Mouse (Mus musculus) lung, embryonic 15.5 days (tissue): Measurements from ENCODE around the gene Eif4a1. TPM values are rescaled to one million over a fixed set of nuclear protein-coding genes. Genes with fewer than 3 reads are reported as not detected.

Experiments
- ATAC-seq: fragments of 200-750 bp; cut with Nextera tagmentation; 2 replicates; pipeline ENCODE4 v1.8.0; 2017; ENCODE audit warnings: moderate number of reproducible peaks, borderline replicate concordance; ENCODE audit not compliant: low FRiP score, low TSS enrichment; ENCODE audit errors: extremely low read depth
- H3K27ac ChIP-seq: fragments of 300-500 bp; sonication (generic); 2 replicates; pipeline ENCODE4 v1.5.1; 2015; ENCODE audit warnings: moderate library complexity, mild to moderate bottlenecking, inconsistent platforms
- H3K27me3 ChIP-seq: fragments of 300-500 bp; sonication (generic); 2 replicates; pipeline ENCODE4 v1.6.1; 2015; ENCODE audit warnings: inconsistent platforms
- H3K36me3 ChIP-seq: fragments of 300-500 bp; sonication (generic); 2 replicates; pipeline ENCODE4 v1.6.1; 2015; ENCODE audit warnings: inconsistent platforms
- H3K4me1 ChIP-seq: fragments of 300-500 bp; sonication (generic); 2 replicates; pipeline ENCODE4 v1.6.1; 2015; ENCODE audit warnings: inconsistent platforms
- H3K4me2 ChIP-seq: fragments of 300-500 bp; sonication (generic); 2 replicates; pipeline ENCODE4 v1.6.1; 2015; ENCODE audit warnings: inconsistent platforms, mild to moderate bottlenecking, moderate library complexity
- H3K4me3 ChIP-seq: fragments of 300-500 bp; sonication (generic); 2 replicates; pipeline ENCODE4 v1.5.1; 2015; ENCODE audit warnings: mild to moderate bottlenecking, inconsistent platforms
- H3K9ac ChIP-seq: fragments of 300-500 bp; sonication (generic); 2 replicates; pipeline ENCODE4 v1.6.1; 2015; ENCODE audit warnings: inconsistent platforms
- H3K9me3 ChIP-seq: fragments of 300-500 bp; sonication (generic); 2 replicates; pipeline ENCODE4 v1.6.1; 2016; ENCODE audit warnings: inconsistent platforms
- WGBS: fragments of 180-500 bp; shearing (Covaris S2); methylation state at CpG from one replicate; pipeline ENCODE4 v1.1.7; 2015; 5-methylcytosine and 5-hydroxymethylcytosine counted together
- polyA plus RNA-seq: library from polyadenylated mRNA; unstranded; fragments of >200 nt; fragmentation: Nextera tagmentation; extraction: Ambion mirVana; gene quantifications from 2 replicates; pipeline ENCODE4 v1.2.1, GENCODE M21; 2015

Eif4a1 gene
- polyA plus RNA-seq, 1 experiment from 2014 or later = 603 TPM

- H3K27ac ChIP-seq = peak within 1 kb of the TSS; percentile 33; the same call in 1 of the 2 replicates
- H3K27me3 ChIP-seq = no peaks in the 10 kb centered on the region
- peaks cover 66% of the 10 kb centered on the region for H3K36me3 ChIP-seq
- peaks cover 34% of the 10 kb centered on the region for H3K4me1 ChIP-seq
- 26% methylated on average over 7 of the region's 7 CpGs for WGBS
- H3K9me3 ChIP-seq = no peaks in the 10 kb centered on the region
- H3K4me3 ChIP-seq = no peak within 1 kb of the TSS
- no peak within 1 kb of the TSS for H3K4me2 ChIP-seq
- H3K9ac ChIP-seq = no peak within 1 kb of the TSS
- no peak for ATAC-seq
Measured at GRCm38 (mm10) chr11:69665961-69666664, 6.1 kb downstream of the Eif4a1 start, which contains the start of gene Cd68. TSS of gene Cd68 (minus strand) at chr11:69666153.

- no peak for ATAC-seq
- Histone ChIP-seq H3K27me3 (no peaks in the 10 kb centered on the region), H3K27ac (peak overlapping the region; percentile 33; the same call in 1 of the 2 replicates), H3K4me3 (no peak overlapping the region), H3K9ac (no peak overlapping the region), H3K4me1 (peaks cover 32% of the 10 kb centered on the region), H3K4me2 (no peak overlapping the region), H3K36me3 (peaks cover 66% of the 10 kb centered on the region), H3K9me3 (no peaks in the 10 kb centered on the region)
- WGBS = 60% methylated on average over 9 of the region's 9 CpGs
Measured at GRCm38 (mm10) chr11:69665457-69665960, 6.7 kb downstream of the Eif4a1 start.

- Histone ChIP-seq H3K4me2 (no peak overlapping the region), H3K27ac (0 out of 2 replicates have a peak overlapping the region, but pooled peaks have one; percentile 33)
- WGBS = 87% methylated on average over 7 of the region's 7 CpGs
Measured at GRCm38 (mm10) chr11:69664841-69665240, 7.4 kb downstream of the Eif4a1 start.

GRCm38 (mm10) chr11:69663795-69664194 is 8.4 kb downstream of the Eif4a1 start:
- H3K4me2 ChIP-seq = no peak overlapping the region
- H3K9me3 ChIP-seq = no peaks in the 10 kb centered on the region
- H3K27me3 ChIP-seq = no peaks in the 10 kb centered on the region
- peaks cover 56% of the 10 kb centered on the region for H3K36me3 ChIP-seq
- peaks cover 16% of the 10 kb centered on the region for H3K4me1 ChIP-seq
- WGBS = 73% methylated on average over 6 of the region's 6 CpGs
- peak overlapping the region; percentile 93; the same call in 1 of the 2 replicates for H3K27ac ChIP-seq
- no peak overlapping the region for H3K4me3 ChIP-seq
- H3K9ac ChIP-seq = no peak overlapping the region
- ATAC-seq = no peak

More at GRCm38 (mm10) chr11:69664841-69665240, 7.4 kb downstream of the Eif4a1 start:
- peaks cover 27% of the 10 kb centered on the region for H3K4me1 ChIP-seq
- peaks cover 59% of the 10 kb centered on the region for H3K36me3 ChIP-seq
- no peaks in the 10 kb centered on the region for H3K9me3 ChIP-seq
- no peak overlapping the region for H3K9ac ChIP-seq
- H3K4me3 ChIP-seq = no peak overlapping the region
- H3K27me3 ChIP-seq = no peaks in the 10 kb centered on the region
- ATAC-seq = no peak

GRCm38 (mm10) chr11:69662967-69663671 is 9.1 kb downstream of the Eif4a1 start:
- ATAC-seq = no peak
- Histone ChIP-seq H3K4me3 (peak overlapping the region; percentile 57), H3K27ac (peak overlapping the region; percentile 93), H3K4me2 (peak overlapping the region; percentile 50), H3K9me3 (no peaks in the 10 kb centered on the region), H3K4me1 (peaks cover 14% of the 10 kb centered on the region), H3K36me3 (peaks cover 56% of the 10 kb centered on the region), H3K9ac (peak overlapping the region; percentile 14), H3K27me3 (no peaks in the 10 kb centered on the region)
- WGBS = 62% methylated on average over 13 of the region's 13 CpGs

GRCm38 (mm10) chr11:69662213-69662966 is 9.8 kb downstream of the Eif4a1 start, which contains the start of gene Mpdu1:
TSS of gene Mpdu1 (minus strand) at chr11:69662642.
- ATAC-seq = peak; percentile 94
- Histone ChIP-seq H3K4me3 (peak within 1 kb of the TSS; percentile 57), H3K36me3 (peaks cover 56% of the 10 kb centered on the region), H3K9ac (peak within 1 kb of the TSS; percentile 68), H3K27me3 (no peaks in the 10 kb centered on the region), H3K4me2 (peak within 1 kb of the TSS; percentile 50), H3K27ac (peak within 1 kb of the TSS; percentile 93), H3K9me3 (no peaks in the 10 kb centered on the region), H3K4me1 (peaks cover 17% of the 10 kb centered on the region)
- under 1% methylated on average over 48 of the region's 48 CpGs for WGBS

GRCm38 (mm10) chr11:69661221-69661881 is 10.9 kb downstream of the Eif4a1 start:
- no peak for ATAC-seq
- Histone ChIP-seq H3K27me3 (no peaks in the 10 kb centered on the region), H3K9ac (peak overlapping the region; percentile 68), H3K4me2 (peak overlapping the region; percentile 50), H3K4me1 (peaks cover 18% of the 10 kb centered on the region), H3K9me3 (no peaks in the 10 kb centered on the region), H3K4me3 (peak overlapping the region; percentile 57), H3K27ac (peak overlapping the region; percentile 93), H3K36me3 (peaks cover 57% of the 10 kb centered on the region)
- 64% methylated on average over 3 of the region's 3 CpGs for WGBS

- no peak overlapping the region for H3K27ac ChIP-seq
- no peak overlapping the region for H3K4me2 ChIP-seq
- H3K36me3 ChIP-seq = peaks cover 49% of the 10 kb centered on the region
- no peak overlapping the region for H3K9ac ChIP-seq
- 77% methylated on average over 15 of the region's 15 CpGs for WGBS
- H3K9me3 ChIP-seq = no peaks in the 10 kb centered on the region
- peaks cover 28% of the 10 kb centered on the region for H3K4me1 ChIP-seq
- ATAC-seq = no peak
- H3K4me3 ChIP-seq = no peak overlapping the region
- no peaks in the 10 kb centered on the region for H3K27me3 ChIP-seq
Measured at GRCm38 (mm10) chr11:69657462-69657881, 14.8 kb downstream of the Eif4a1 start.

- WGBS = 75% methylated on average over 10 of the region's 10 CpGs
- H3K4me2 ChIP-seq = no peak overlapping the region
- no peak for ATAC-seq
- H3K4me3 ChIP-seq = no peak overlapping the region
- H3K36me3 ChIP-seq = peaks cover 56% of the 10 kb centered on the region
- H3K27me3 ChIP-seq = no peaks in the 10 kb centered on the region
- no peak overlapping the region for H3K9ac ChIP-seq
- peaks cover 28% of the 10 kb centered on the region for H3K4me1 ChIP-seq
- H3K27ac ChIP-seq = no peak overlapping the region
- no peaks in the 10 kb centered on the region for H3K9me3 ChIP-seq
Measured at GRCm38 (mm10) chr11:69656617-69657461, 15.4 kb downstream of the Eif4a1 start.

- no peak overlapping the region for H3K4me3 ChIP-seq
- no peak overlapping the region for H3K27ac ChIP-seq
- no peak for ATAC-seq
- H3K27me3 ChIP-seq = no peaks in the 10 kb centered on the region
- H3K9ac ChIP-seq = no peak overlapping the region
- H3K4me1 ChIP-seq = peaks cover 20% of the 10 kb centered on the region
- 68% methylated on average over 5 of the region's 5 CpGs for WGBS
- peaks cover 63% of the 10 kb centered on the region for H3K36me3 ChIP-seq
- H3K9me3 ChIP-seq = no peaks in the 10 kb centered on the region
- no peak overlapping the region for H3K4me2 ChIP-seq
Measured at GRCm38 (mm10) chr11:69656065-69656455, 16.2 kb downstream of the Eif4a1 start.
